Mouse (Mus musculus) erythroblast, adult 5-6 weeks (primary cell): ENCODE results near the gene Olfr294. TPM values are rescaled to one million over a fixed set of nuclear protein-coding genes. Genes with fewer than 3 reads are reported as not detected.

ENCODE experiments used
- ATAC-seq: replicated peaks from 2 replicates; pipeline ENCODE4 v1.8.0; 2016; ENCODE audit warnings: moderate number of reproducible peaks, mild to moderate bottlenecking, moderate TSS enrichment, inconsistent platforms; ENCODE audit not compliant: poor library complexity, low FRiP score, severe bottlenecking
- total RNA-seq, 2 experiments: library from RNA; stranded (forward) in 1 of 2; stranded (reverse) in 1 of 2; fragments of 150-400 nt in 1 of 2; fragments of 200-764, 138-1000 nt in 1 of 2; gene quantifications; 2 replicates each; pipeline versions ENCODE4 v1.2.3 to v1.2.4; 2015 to 2017; ENCODE audit warnings: low replicate concordance in 2 of 2

Olfr294 gene
- not detected in 2 replicates for total RNA-seq (2015; ENCODE audit: low replicate concordance)
- not detected in 2 replicates for total RNA-seq (2017; ENCODE audit: low replicate concordance)

- no peak for ATAC-seq
Measured at GRCm38 (mm10) chr7:86616543-86616942, at the start of gene Olfr294. Gene Olfr294, minus strand, starts transcription at chr7:86616643.

- no peak for ATAC-seq
Measured at GRCm38 (mm10) chr7:86648761-86649160, 32.3 kb upstream of the Olfr294 start, which contains the start of gene Olfr293. Gene Olfr293, plus strand, starts transcription at chr7:86649061.

- ATAC-seq: no peak
Measured at GRCm38 (mm10) chr7:86583562-86583961, 32.9 kb downstream of the Olfr294 start, which contains the start of gene Olfr295. Gene Olfr295, plus strand, starts transcription at chr7:86583862.

Other genes starting within 250 kb of the Olfr294 start
- gene Olfr305, start 249.7 kb downstream of the Olfr294 start, total RNA-seq (2015; ENCODE audit: low replicate concordance): not detected in 2 replicates
- not detected in 2 replicates for gene Olfr305, start 249.7 kb downstream of the Olfr294 start, total RNA-seq (2017; ENCODE audit: low replicate concordance)
- not detected in 2 replicates for gene Olfr304, start 230.0 kb downstream of the Olfr294 start, total RNA-seq (2015; ENCODE audit: low replicate concordance)
- gene Olfr304, start 230.0 kb downstream of the Olfr294 start, total RNA-seq (2017; ENCODE audit: low replicate concordance): not detected in 2 replicates
- gene Olfr303, start 218.9 kb downstream of the Olfr294 start, total RNA-seq (2015; ENCODE audit: low replicate concordance): not detected in 2 replicates
- gene Olfr303, start 218.9 kb downstream of the Olfr294 start, total RNA-seq (2017; ENCODE audit: low replicate concordance): not detected in 2 replicates
- not detected in 2 replicates for gene Olfr301, start 212.8 kb downstream of the Olfr294 start, total RNA-seq (2015; ENCODE audit: low replicate concordance)
- not detected in 2 replicates for gene Olfr301, start 212.8 kb downstream of the Olfr294 start, total RNA-seq (2017; ENCODE audit: low replicate concordance)
- not detected in 2 replicates for gene Olfr299, start 156.7 kb downstream of the Olfr294 start, total RNA-seq (2015; ENCODE audit: low replicate concordance)
- 0.09 TPM in 1 of 2 replicates, not detected in the other for gene Olfr299, start 156.7 kb downstream of the Olfr294 start, total RNA-seq (2017; ENCODE audit: low replicate concordance)
- gene Olfr298, start 124.2 kb downstream of the Olfr294 start, total RNA-seq (2015; ENCODE audit: low replicate concordance): not detected in 2 replicates
- gene Olfr298, start 124.2 kb downstream of the Olfr294 start, total RNA-seq (2017; ENCODE audit: low replicate concordance): 0.56 TPM in 1 of 2 replicates, not detected in the other
- not detected in 2 replicates for gene Olfr297, start 96.7 kb downstream of the Olfr294 start, total RNA-seq (2015; ENCODE audit: low replicate concordance)
- not detected in 2 replicates for gene Olfr297, start 96.7 kb downstream of the Olfr294 start, total RNA-seq (2017; ENCODE audit: low replicate concordance)
- gene Olfr295, start 32.8 kb downstream of the Olfr294 start, total RNA-seq (2015; ENCODE audit: low replicate concordance): not detected in 2 replicates
- not detected in 2 replicates for gene Olfr295, start 32.8 kb downstream of the Olfr294 start, total RNA-seq (2017; ENCODE audit: low replicate concordance)
- gene Olfr293, start 32.4 kb upstream of the Olfr294 start, total RNA-seq (2015; ENCODE audit: low replicate concordance): not detected in 2 replicates
- gene Olfr293, start 32.4 kb upstream of the Olfr294 start, total RNA-seq (2017; ENCODE audit: low replicate concordance): 0.09 TPM in 1 of 2 replicates, not detected in the other
- not detected in 2 replicates for gene Olfr292, start 71.7 kb upstream of the Olfr294 start, total RNA-seq (2015; ENCODE audit: low replicate concordance)
- gene Olfr292, start 71.7 kb upstream of the Olfr294 start, total RNA-seq (2017; ENCODE audit: low replicate concordance): not detected in 2 replicates
- not detected in 2 replicates for gene Folh1, start 159.3 kb upstream of the Olfr294 start, total RNA-seq (2015; ENCODE audit: low replicate concordance)
- not detected in 2 replicates for gene Folh1, start 159.3 kb upstream of the Olfr294 start, total RNA-seq (2017; ENCODE audit: low replicate concordance)
- gene Vmn2r77, start 178.4 kb upstream of the Olfr294 start, total RNA-seq (2015; ENCODE audit: low replicate concordance): not detected in 2 replicates
- gene Vmn2r77, start 178.4 kb upstream of the Olfr294 start, total RNA-seq (2017; ENCODE audit: low replicate concordance): not detected in 2 replicates